Mouse (Mus musculus) embryonic facial prominence, embryonic 13.5 days (tissue): ENCODE data around the gene Pomp. TPM values are rescaled to one million over a fixed set of nuclear protein-coding genes. Genes with fewer than 3 reads are reported as not detected.
A peak's percentile ranks its signal among the peaks of the same experiment; 100 is the strongest.

Experiments
- ATAC-seq: fragments of 200-750 bp; cut with Nextera tagmentation; 2 replicates; pipeline ENCODE4 v1.8.0; 2017; ENCODE audit warnings: low read depth; ENCODE audit not compliant: insufficient number of reproducible peaks, insufficient read depth, low FRiP score, low TSS enrichment
- H3K27ac ChIP-seq: fragments of 300-500 bp; sonication (generic); 2 replicates; pipeline ENCODE4 v1.5.1; 2015; ENCODE audit warnings: moderate library complexity, mild to moderate bottlenecking, inconsistent platforms
- H3K27me3 ChIP-seq: fragments of 300-500 bp; sonication (generic); 2 replicates; pipeline ENCODE4 v1.6.1; 2015; ENCODE audit warnings: mild to moderate bottlenecking, inconsistent platforms
- H3K36me3 ChIP-seq: fragments of 300-500 bp; sonication (generic); 2 replicates; pipeline ENCODE4 v1.6.1; 2015; ENCODE audit warnings: mild to moderate bottlenecking, inconsistent platforms
- H3K4me1 ChIP-seq: fragments of 300-500 bp; sonication (generic); 2 replicates; pipeline ENCODE4 v1.6.1; 2015; ENCODE audit warnings: inconsistent platforms
- H3K4me2 ChIP-seq: fragments of 300-500 bp; sonication (generic); 2 replicates; pipeline ENCODE4 v1.6.1; 2015; ENCODE audit warnings: moderate library complexity, mild to moderate bottlenecking, inconsistent platforms
- H3K4me3 ChIP-seq: fragments of 300-500 bp; sonication (generic); 2 replicates; pipeline ENCODE4 v1.5.1; 2015; ENCODE audit warnings: mild to moderate bottlenecking, inconsistent platforms
- H3K9ac ChIP-seq: fragments of 300-500 bp; sonication (generic); 2 replicates; pipeline ENCODE4 v1.6.1; 2015; ENCODE audit warnings: mild to moderate bottlenecking, inconsistent platforms
- H3K9me3 ChIP-seq: fragments of 300-500 bp; sonication (generic); 2 replicates; pipeline ENCODE4 v1.6.1; 2016; ENCODE audit warnings: inconsistent platforms
- WGBS: fragments of 180-500 bp; shearing (Covaris S2); methylation state at CpG from one replicate; pipeline ENCODE4 v1.1.7; 2015; ENCODE audit warnings: mixed read lengths; 5-methylcytosine and 5-hydroxymethylcytosine counted together
- polyA plus RNA-seq: library from polyadenylated mRNA; unstranded; fragments of >200 nt; fragmentation: Nextera tagmentation; extraction: Ambion mirVana; gene quantifications from 2 replicates; pipeline ENCODE4 v1.2.1, GENCODE M21; 2015

Pomp gene
- polyA plus RNA-seq, 1 experiment from 2014 or later, result 500 TPM

- H3K27ac ChIP-seq, result no peak overlapping the region
- no peak overlapping the region for H3K4me2 ChIP-seq
- no peak overlapping the region for H3K9ac ChIP-seq
- no peaks in the 10 kb centered on the region for H3K27me3 ChIP-seq
- H3K9me3 ChIP-seq, result no peaks in the 10 kb centered on the region
- H3K4me3 ChIP-seq, result no peak overlapping the region
- 47% methylated on average over 5 of the region's 5 CpGs for WGBS
- H3K36me3 ChIP-seq, result no peaks in the 10 kb centered on the region
- H3K4me1 ChIP-seq, result peaks cover 10% of the 10 kb centered on the region
- ATAC-seq, result no peak
These were observed 33.7 kb upstream of the Pomp start for GRCm38 (mm10) chr5:147826546-147826945.

GRCm38 (mm10) chr5:147828846-147829245 lies 31.4 kb upstream of the Pomp start:
- Histone ChIP-seq H3K4me3 (no peak overlapping the region), H3K4me2 (no peak overlapping the region), H3K4me1 (peaks cover 10% of the 10 kb centered on the region), H3K9me3 (no peaks in the 10 kb centered on the region), H3K27ac (no peak overlapping the region), H3K9ac (no peak overlapping the region), H3K27me3 (0 out of 2 replicates have a peak, but pooled peaks cover 3% of the 10 kb centered on the region), H3K36me3 (no peaks in the 10 kb centered on the region)
- no peak for ATAC-seq
- 80% methylated on average over 8 of the region's 8 CpGs for WGBS

GRCm38 (mm10) chr5:147832842-147833241 lies 27.4 kb upstream of the Pomp start:
- Histone ChIP-seq H3K4me2 (no peak overlapping the region), H3K27me3 (peaks cover 23% of the 10 kb centered on the region), H3K9me3 (no peaks in the 10 kb centered on the region), H3K4me3 (no peak overlapping the region), H3K27ac (no peak overlapping the region), H3K9ac (no peak overlapping the region), H3K4me1 (peaks cover 3% of the 10 kb centered on the region; the same call in 1 of the 2 replicates), H3K36me3 (no peaks in the 10 kb centered on the region)
- WGBS, result 37% methylated on average over 14 of the region's 14 CpGs
- no peak for ATAC-seq

- 8% methylated on average over 17 of the region's 17 CpGs for WGBS
- Histone ChIP-seq H3K4me2 (peak overlapping the region; percentile 36), H3K9me3 (no peaks in the 10 kb centered on the region), H3K36me3 (no peaks in the 10 kb centered on the region), H3K27me3 (peaks cover 23% of the 10 kb centered on the region), H3K27ac (no peak overlapping the region), H3K4me3 (no peak overlapping the region; the same call in 1 of the 2 replicates), H3K9ac (no peak overlapping the region), H3K4me1 (peaks cover 3% of the 10 kb centered on the region; the same call in 1 of the 2 replicates)
- no peak for ATAC-seq
These were observed 25.3 kb upstream of the Pomp start for GRCm38 (mm10) chr5:147834841-147835500.

- Histone ChIP-seq H3K9me3 (no peaks in the 10 kb centered on the region), H3K27ac (no peak overlapping the region), H3K27me3 (peaks cover 15% of the 10 kb centered on the region), H3K4me2 (no peak overlapping the region), H3K9ac (no peak overlapping the region), H3K36me3 (no peaks in the 10 kb centered on the region), H3K4me1 (peaks cover 3% of the 10 kb centered on the region; the same call in 1 of the 2 replicates), H3K4me3 (no peak overlapping the region)
- no peak for ATAC-seq
- 78% methylated on average over 12 of the region's 12 CpGs for WGBS
These were observed 20.8 kb upstream of the Pomp start for GRCm38 (mm10) chr5:147839418-147839817.

- Histone ChIP-seq H3K4me1 (peaks cover 8% of the 10 kb centered on the region; the same call in 1 of the 2 replicates), H3K9ac (no peak overlapping the region), H3K27ac (no peak overlapping the region), H3K4me2 (no peak overlapping the region), H3K4me3 (no peak overlapping the region), H3K27me3 (no peaks in the 10 kb centered on the region), H3K9me3 (no peaks in the 10 kb centered on the region), H3K36me3 (no peaks in the 10 kb centered on the region)
- no peak for ATAC-seq
- WGBS, result 52% methylated on average over 7 of the region's 7 CpGs
These were observed 16.9 kb upstream of the Pomp start for GRCm38 (mm10) chr5:147843340-147843739.

GRCm38 (mm10) chr5:147845319-147845718 lies 14.9 kb upstream of the Pomp start:
- 65% methylated on average over 3 of the region's 3 CpGs for WGBS
- no peaks in the 10 kb centered on the region for H3K9me3 ChIP-seq
- no peak overlapping the region for H3K27ac ChIP-seq
- no peak overlapping the region for H3K9ac ChIP-seq
- no peaks in the 10 kb centered on the region for H3K27me3 ChIP-seq
- no peak overlapping the region for H3K4me3 ChIP-seq
- H3K4me2 ChIP-seq, result no peak overlapping the region
- peaks cover 8% of the 10 kb centered on the region; the same call in 1 of the 2 replicates for H3K4me1 ChIP-seq
- ATAC-seq, result no peak
- no peaks in the 10 kb centered on the region for H3K36me3 ChIP-seq

- Histone ChIP-seq H3K27me3 (no peaks in the 10 kb centered on the region), H3K27ac (no peak overlapping the region), H3K36me3 (no peaks in the 10 kb centered on the region), H3K4me2 (no peak overlapping the region), H3K4me1 (peaks cover 8% of the 10 kb centered on the region; the same call in 1 of the 2 replicates), H3K4me3 (no peak overlapping the region), H3K9me3 (no peaks in the 10 kb centered on the region), H3K9ac (no peak overlapping the region)
- ATAC-seq, result no peak
- 54% methylated on average over 5 of the region's 5 CpGs for WGBS
These were observed 12.9 kb upstream of the Pomp start for GRCm38 (mm10) chr5:147847361-147847760.

- H3K9ac ChIP-seq, result no peak overlapping the region
- WGBS, result 24% methylated on average over 16 of the region's 16 CpGs
- no peak for ATAC-seq
These were observed 11.9 kb upstream of the Pomp start for GRCm38 (mm10) chr5:147848164-147848863.

GRCm38 (mm10) chr5:147850194-147850593 lies 10.1 kb upstream of the Pomp start:
- Histone ChIP-seq H3K36me3 (no peaks in the 10 kb centered on the region), H3K9me3 (no peaks in the 10 kb centered on the region), H3K27ac (no peak overlapping the region), H3K4me1 (peaks cover 8% of the 10 kb centered on the region; the same call in 1 of the 2 replicates), H3K4me3 (no peak overlapping the region), H3K9ac (no peak overlapping the region), H3K4me2 (no peak overlapping the region), H3K27me3 (no peaks in the 10 kb centered on the region)
- 75% methylated on average over 7 of the region's 7 CpGs for WGBS
- ATAC-seq, result no peak

More at GRCm38 (mm10) chr5:147848164-147848863, 11.9 kb upstream of the Pomp start:
- no peaks in the 10 kb centered on the region for H3K36me3 ChIP-seq
- H3K4me3 ChIP-seq, result no peak overlapping the region
- no peak overlapping the region for H3K27ac ChIP-seq
- no peak overlapping the region for H3K4me2 ChIP-seq
- no peaks in the 10 kb centered on the region for H3K9me3 ChIP-seq
- H3K27me3 ChIP-seq, result no peaks in the 10 kb centered on the region
- peaks cover 8% of the 10 kb centered on the region; the same call in 1 of the 2 replicates for H3K4me1 ChIP-seq

- peak overlapping the region; percentile 94 for H3K9ac ChIP-seq
- WGBS, result under 1% methylated on average over 18 of the region's 18 CpGs
- peak overlapping the region; percentile 99 for H3K4me3 ChIP-seq
- H3K36me3 ChIP-seq, result peaks cover 29% of the 10 kb centered on the region
- ATAC-seq, result no peak; the same call in 1 of the 2 replicates
- H3K9me3 ChIP-seq, result no peaks in the 10 kb centered on the region
- H3K27ac ChIP-seq, result peak overlapping the region; percentile 86
- H3K27me3 ChIP-seq, result no peaks in the 10 kb centered on the region
- H3K4me1 ChIP-seq, result peaks cover 16% of the 10 kb centered on the region
- peak overlapping the region; percentile 93 for H3K4me2 ChIP-seq
These were observed 199 bp upstream of the Pomp start for GRCm38 (mm10) chr5:147860076-147860448.

- H3K27me3 ChIP-seq, result no peaks in the 10 kb centered on the region
- no peak overlapping the region for H3K9ac ChIP-seq
- H3K36me3 ChIP-seq, result peaks cover 95% of the 10 kb centered on the region
- WGBS, result 94% methylated on average over 4 of the region's 4 CpGs
- H3K27ac ChIP-seq, result no peak overlapping the region
- no peak overlapping the region for H3K4me2 ChIP-seq
- no peak for ATAC-seq
- no peaks in the 10 kb centered on the region for H3K4me1 ChIP-seq
- H3K9me3 ChIP-seq, result no peaks in the 10 kb centered on the region
- H3K4me3 ChIP-seq, result no peak overlapping the region
These were observed 8.4 kb downstream of the Pomp start for GRCm38 (mm10) chr5:147868674-147869073.
